Mouse (Mus musculus) liver, embryonic 12.5 days (tissue): ENCODE measurements around the gene Col8a1. TPM values are rescaled to one million over a fixed set of nuclear protein-coding genes. Genes with fewer than 3 reads are reported as not detected.

ENCODE experiments used
- ATAC-seq: fragments of 200-750 bp; cut with Nextera tagmentation; 2 replicates; pipeline ENCODE4 v1.8.0; 2017; ENCODE audit warnings: moderate number of reproducible peaks, mild to moderate bottlenecking, moderate library complexity
- H3K27ac ChIP-seq: fragments of 300-500 bp; sonication (generic); 2 replicates; pipeline ENCODE4 v1.5.1; 2016; ENCODE audit warnings: mild to moderate bottlenecking
- H3K27me3 ChIP-seq: fragments of 300-500 bp; sonication (generic); replicated peaks from 2 replicates; pipeline ENCODE4 v1.6.1; 2016; ENCODE audit warnings: mild to moderate bottlenecking, moderate library complexity
- H3K36me3 ChIP-seq: fragments of 300-500 bp; sonication (generic); 2 replicates; pipeline ENCODE4 v1.6.1; 2016; ENCODE audit warnings: mild to moderate bottlenecking, moderate library complexity
- H3K4me1 ChIP-seq: fragments of 300-500 bp; sonication (generic); 2 replicates; pipeline ENCODE4 v1.6.1; 2016
- H3K4me2 ChIP-seq: fragments of 300-500 bp; sonication (generic); 2 replicates; pipeline ENCODE4 v1.6.1; 2016; ENCODE audit warnings: mild to moderate bottlenecking, moderate library complexity
- H3K4me3 ChIP-seq: fragments of 300-500 bp; sonication (generic); 2 replicates; pipeline ENCODE4 v1.5.1; 2016; ENCODE audit warnings: mild to moderate bottlenecking, moderate library complexity
- H3K9ac ChIP-seq: fragments of 300-500 bp; sonication (generic); 2 replicates; pipeline ENCODE4 v1.6.1; 2016; ENCODE audit warnings: mild to moderate bottlenecking, moderate library complexity
- H3K9me3 ChIP-seq: fragments of 300-500 bp; sonication (generic); replicated peaks from 2 replicates; pipeline ENCODE4 v1.6.1; 2016; ENCODE audit warnings: mild to moderate bottlenecking, moderate library complexity
- WGBS: fragments of 180-500 bp; shearing (Covaris S2); methylation state at CpG from one replicate; pipeline ENCODE4 v1.1.7; 2016; ENCODE audit not compliant: insufficient replicate concordance; 5-methylcytosine and 5-hydroxymethylcytosine counted together
- polyA plus RNA-seq: library from polyadenylated mRNA; unstranded; fragments of >200 nt; fragmentation: Nextera tagmentation; extraction: Ambion mirVana; gene quantifications from 2 replicates; pipeline ENCODE4 v1.2.1, GENCODE M21; 2016

Gene Col8a1
- polyA plus RNA-seq, 1 experiment from 2014 or later, result 0.36 TPM

DNA sequence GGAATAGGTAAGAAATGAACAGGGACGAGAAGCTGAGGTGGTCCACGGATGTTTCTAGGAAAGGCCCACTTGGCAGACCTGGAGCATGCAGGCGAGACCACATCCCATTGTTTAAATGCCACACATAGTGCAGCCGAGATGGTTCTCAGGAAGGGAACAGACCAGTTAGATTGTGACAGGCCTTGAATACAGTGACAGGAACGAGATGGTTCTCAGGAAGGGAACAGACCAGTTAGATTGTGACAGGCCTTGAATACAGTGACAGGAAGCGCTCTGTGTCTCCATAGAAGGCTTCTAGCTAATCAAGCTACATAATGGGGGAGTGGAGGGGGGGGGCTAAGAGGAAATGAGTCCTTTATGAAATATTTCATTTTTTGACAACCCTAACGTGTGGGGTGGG is 174.5 kb downstream of the Col8a1 start:
- Histone ChIP-seq H3K9me3 (no peaks in the 10 kb centered on the region), H3K36me3 (no peaks in the 10 kb centered on the region), H3K27me3 (no peaks in the 10 kb centered on the region), H3K9ac (no peak overlapping the region), H3K27ac (no peak overlapping the region), H3K4me3 (no peak overlapping the region), H3K4me2 (no peak overlapping the region), H3K4me1 (no peaks in the 10 kb centered on the region; the same call in 1 of the 2 replicates)
- 43% methylated on average over 7 of the region's 7 CpGs for WGBS
- 0 out of 2 replicates have a peak, but pooled peaks have one; percentile 27 for ATAC-seq

GRCm38 (mm10) chr16:57577519-57577918 is 177.0 kb downstream of the Col8a1 start:
- H3K4me1 ChIP-seq, result no peaks in the 10 kb centered on the region
- WGBS, result 76% methylated on average over 1 of the region's 1 CpGs
- no peak overlapping the region for H3K4me3 ChIP-seq
- ATAC-seq, result no peak
- H3K27ac ChIP-seq, result no peak overlapping the region
- no peaks in the 10 kb centered on the region for H3K9me3 ChIP-seq
- H3K4me2 ChIP-seq, result no peak overlapping the region
- H3K9ac ChIP-seq, result no peak overlapping the region
- H3K36me3 ChIP-seq, result no peaks in the 10 kb centered on the region
- no peaks in the 10 kb centered on the region for H3K27me3 ChIP-seq

DNA sequence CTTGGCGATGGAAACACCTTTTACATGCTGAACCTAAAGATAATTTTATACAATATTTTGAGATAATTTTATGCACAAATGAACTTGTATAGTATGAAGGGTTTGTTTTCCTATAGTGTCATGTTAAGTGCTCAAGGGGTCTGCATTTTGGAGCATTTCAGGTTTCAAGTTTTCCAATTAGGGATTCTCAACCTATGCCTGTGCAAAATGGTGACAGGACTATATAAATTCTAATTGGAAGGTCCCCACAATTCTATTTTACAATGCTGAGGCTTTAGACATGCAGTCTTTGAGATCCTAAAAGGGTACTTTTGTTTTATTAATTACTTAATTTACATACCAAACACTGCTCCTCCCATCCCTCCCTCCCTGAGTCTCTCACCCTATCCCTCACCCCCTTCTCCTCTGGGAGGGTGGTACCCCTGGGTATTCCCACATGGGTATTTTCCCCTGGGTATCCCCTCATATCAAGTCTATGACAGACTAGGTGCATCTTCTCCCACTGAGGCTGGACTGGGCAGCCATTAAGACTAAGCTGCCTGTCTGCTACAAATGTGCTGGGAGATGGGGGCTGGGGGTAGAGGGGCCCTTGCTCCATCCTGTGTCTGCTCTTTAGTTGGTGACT is 178.7 kb downstream of the Col8a1 start:
- Histone ChIP-seq H3K4me3 (no peak overlapping the region), H3K4me1 (no peaks in the 10 kb centered on the region), H3K9me3 (no peaks in the 10 kb centered on the region), H3K27me3 (no peaks in the 10 kb centered on the region), H3K9ac (no peak overlapping the region), H3K27ac (no peak overlapping the region), H3K36me3 (peaks cover 4% of the 10 kb centered on the region; the same call in 1 of the 2 replicates), H3K4me2 (no peak overlapping the region)
- ATAC-seq, result no peak
- 69% methylated on average over 1 of the region's 1 CpGs for WGBS

Other genes with a start within 250 kb of the Col8a1 start
- gene Cmss1, start 147.9 kb downstream of the Col8a1 start, polyA plus RNA-seq, result 44.4 and 47.6 TPM in 2 replicates